In the genomic region with DNA sequence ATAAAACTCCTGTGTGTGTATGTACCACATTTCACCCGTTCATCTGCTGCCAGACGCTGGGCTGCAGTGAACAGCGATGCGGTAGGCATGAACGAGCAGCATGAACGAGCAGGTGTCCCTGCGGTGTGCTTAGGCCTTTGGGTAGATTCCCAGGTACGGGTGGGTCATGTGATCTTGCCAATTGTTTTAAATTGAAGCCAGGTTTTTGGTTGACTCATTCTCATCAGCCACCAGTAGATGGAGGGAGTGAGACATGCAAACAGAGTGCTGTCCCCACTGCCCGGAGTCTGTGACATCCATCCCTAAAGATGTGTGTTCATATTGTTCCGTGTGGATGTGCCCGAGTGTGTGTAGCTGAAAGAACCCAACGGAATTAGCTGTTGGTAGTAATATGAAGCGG, we compare ENCODE assay signal across 8 mouse cellular contexts.
DNase-seq lines count a peak whose midpoint lies in the region; ATAC-seq and TF ChIP-seq lines count a peak whose summit lies in the region.

No protein-coding gene starts in this region.

- ATAC-seq in heart, embryonic 11.5 days (replicated peaks; ENCODE audit: insufficient number of reproducible peaks, low FRiP score, low TSS enrichment) = no peak
- ATAC-seq in hindbrain, embryonic 16.5 days = peak; percentile 62
- ATAC-seq in neural tube, embryonic 15.5 days (ENCODE audit: low FRiP score) = peak; percentile 70
- no peak for ATAC-seq in granulocyte monocyte progenitor cell, adult 5-6 weeks (replicated peaks; ENCODE audit: poor library complexity, severe bottlenecking)

- H3K9me3 ChIP-seq in heart, embryonic 11.5 days (replicated peaks; ENCODE audit: control insufficient read depth, low read length) = no peaks in the 10 kb centered on the region
- H3K9me3 ChIP-seq in hindbrain, embryonic 16.5 days (ENCODE audit: control insufficient read depth, low read length) = no peaks in the 10 kb centered on the region
- no peaks in the 10 kb centered on the region for H3K9me3 ChIP-seq in neural tube, embryonic 15.5 days (replicated peaks)

- H3K27ac ChIP-seq in heart, embryonic 11.5 days (ENCODE audit: low read depth, low read length) = no peak overlapping the region
- H3K27ac ChIP-seq in cortical plate, adult 2 months (ENCODE audit: insufficient read depth, low read length) = no peak overlapping the region
- no peak overlapping the region for H3K27ac ChIP-seq in hindbrain, embryonic 16.5 days (ENCODE audit: low read depth, low read length)
- 0 out of 2 replicates have a peak overlapping the region, but pooled peaks have one; percentile 15 for H3K27ac ChIP-seq in neural tube, embryonic 15.5 days (replicated peaks)

- TF ChIP-seq POLR2A in cortical plate, adult 2 months (IDR thresholded peaks at IDR 0.05; ENCODE audit: extremely low read depth, insufficient read depth, low read length) = no peak

- H3K4me2 ChIP-seq in heart, embryonic 11.5 days = no peak overlapping the region
- H3K4me2 ChIP-seq in hindbrain, embryonic 16.5 days (ENCODE audit: low read length) = peak overlapping the region; percentile 19; the same call in 1 of the 2 replicates
- peak overlapping the region; percentile 32 for H3K4me2 ChIP-seq in neural tube, embryonic 15.5 days

- H3K4me1 ChIP-seq in heart, embryonic 11.5 days (ENCODE audit: control insufficient read depth, insufficient read depth, low read length) = peaks cover 24% of the 10 kb centered on the region
- H3K4me1 ChIP-seq in cortical plate, adult 2 months (ENCODE audit: control insufficient read depth, insufficient read depth, low read length) = no peaks in the 10 kb centered on the region
- H3K4me1 ChIP-seq in hindbrain, embryonic 16.5 days (ENCODE audit: control insufficient read depth, insufficient read depth, low read depth, low read length) = peaks cover 28% of the 10 kb centered on the region
- H3K4me1 ChIP-seq in neural tube, embryonic 15.5 days = peaks cover 48% of the 10 kb centered on the region

- H3K4me3 ChIP-seq in heart, embryonic 11.5 days (ENCODE audit: low read depth, low read length) = no peak overlapping the region
- no peak overlapping the region for H3K4me3 ChIP-seq in cortical plate, adult 2 months (ENCODE audit: insufficient read depth, low read length)
- H3K4me3 ChIP-seq in hindbrain, embryonic 16.5 days (ENCODE audit: low read length) = no peak overlapping the region
- H3K4me3 ChIP-seq in neural tube, embryonic 15.5 days (replicated peaks) = no peak overlapping the region

- no peaks in the 10 kb centered on the region for H3K27me3 ChIP-seq in heart, embryonic 11.5 days (ENCODE audit: control insufficient read depth, insufficient read depth, low read length)
- H3K27me3 ChIP-seq in hindbrain, embryonic 16.5 days (replicated peaks; ENCODE audit: control insufficient read depth, insufficient read depth, low read length) = no peaks in the 10 kb centered on the region
- no peaks in the 10 kb centered on the region for H3K27me3 ChIP-seq in neural tube, embryonic 15.5 days (replicated peaks)

- no peaks in the 10 kb centered on the region for H3K36me3 ChIP-seq in heart, embryonic 11.5 days (ENCODE audit: control insufficient read depth, insufficient read depth, low read length)
- no peaks in the 10 kb centered on the region for H3K36me3 ChIP-seq in hindbrain, embryonic 16.5 days (ENCODE audit: control insufficient read depth, insufficient read depth, low read length)
- no peaks in the 10 kb centered on the region for H3K36me3 ChIP-seq in neural tube, embryonic 15.5 days

- WGBS in heart, embryonic 11.5 days (ENCODE audit: insufficient replicate concordance) = 54% methylated on average over 13 of the region's 13 CpGs
- 21% methylated on average over 13 of the region's 13 CpGs for WGBS in hindbrain, embryonic 16.5 days
- WGBS in neural tube, embryonic 15.5 days = 25% methylated on average over 13 of the region's 13 CpGs

- peak; percentile 96 for DNase-seq in heart, adult 11 months
- peak; percentile 48 for DNase-seq in Muller cell, postnatal 12 days (ENCODE audit: inconsistent ontology term)
- DNase-seq in left cerebral cortex, adult 9 months (ENCODE audit: low spot score in 2 of 2) = peak; percentile 40 to 67

- H3K9ac ChIP-seq in heart, embryonic 11.5 days (ENCODE audit: low read depth, low read length) = no peak overlapping the region
- H3K9ac ChIP-seq in hindbrain, embryonic 16.5 days (ENCODE audit: low read depth, low read length) = no peak overlapping the region
- H3K9ac ChIP-seq in neural tube, embryonic 15.5 days (replicated peaks) = no peak overlapping the region

- peak; percentile 78 for TF ChIP-seq CTCF in cortical plate, adult 2 months (IDR thresholded peaks at IDR 0.05; ENCODE audit: extremely low read depth, insufficient read depth, low read length)

Comparison
In these comparisons a context has a peak if more than half of its experiments do, and no peak if none do; other contexts are left out.
1. ATAC-seq: peak in hindbrain, embryonic 16.5 days (single experiment) and neural tube, embryonic 15.5 days (single experiment); none in heart, embryonic 11.5 days (single experiment) and granulocyte monocyte progenitor cell, adult 5-6 weeks (single experiment).
2. Peak in every context shown above with its lines, with median percentiles within 50 percentile points of each other: DNase-seq.